Mouse (Mus musculus) embryonic facial prominence, embryonic 14.5 days (tissue): ENCODE measurements around the gene Gm10354. TPM values are rescaled to one million over a fixed set of nuclear protein-coding genes. Genes with fewer than 3 reads are reported as not detected.
"Not testable (repeated sequence)": the region's sequence is repeated elsewhere in the genome, so short reads cannot be mapped to it uniquely, and the experiment has no call there.

ENCODE experiments used
- ATAC-seq: fragments of 200-750 bp; cut with Nextera tagmentation; 2 replicates; pipeline ENCODE4 v1.8.0; 2017; ENCODE audit warnings: low read depth, moderate number of reproducible peaks, moderate TSS enrichment
- DNase-seq: peaks from one replicate; pipeline ENCODE4 v3.0.0-alpha.2; 2015; ENCODE audit warnings: low spot score
- H3K27ac ChIP-seq: fragments of 300-500 bp; sonication (generic); replicated peaks from 2 replicates; pipeline ENCODE4 v1.5.1; 2014; ENCODE audit warnings: low read depth, mild to moderate bottlenecking, low read length, moderate library complexity
- H3K27me3 ChIP-seq: fragments of 300-500 bp; sonication (generic); replicated peaks from 2 replicates; pipeline ENCODE4 v1.6.1; 2014; ENCODE audit warnings: low read length; ENCODE audit not compliant: control insufficient read depth, insufficient read depth
- H3K36me3 ChIP-seq: fragments of 300-500 bp; sonication (generic); 2 replicates; pipeline ENCODE4 v1.6.1; 2014; ENCODE audit warnings: low read length, mixed read lengths; ENCODE audit not compliant: control insufficient read depth, insufficient read depth
- H3K4me1 ChIP-seq: fragments of 300-500 bp; sonication (generic); 2 replicates; pipeline ENCODE4 v1.6.1; 2014; ENCODE audit warnings: antibody characterized with exemption, low read length; ENCODE audit not compliant: control insufficient read depth, insufficient read depth
- H3K4me2 ChIP-seq: fragments of 300-500 bp; sonication (generic); 2 replicates; pipeline ENCODE4 v1.6.1; 2014; ENCODE audit warnings: low read depth, mild to moderate bottlenecking, low read length, moderate library complexity, mixed read lengths
- H3K4me3 ChIP-seq: fragments of 300-500 bp; sonication (generic); 2 replicates; pipeline ENCODE4 v1.5.1; 2014; ENCODE audit warnings: low read depth, mild to moderate bottlenecking, low read length
- H3K9ac ChIP-seq: fragments of 300-500 bp; sonication (generic); 2 replicates; pipeline ENCODE4 v1.6.1; 2014; ENCODE audit warnings: low read depth, mild to moderate bottlenecking, low read length, moderate library complexity, mixed read lengths
- H3K9me3 ChIP-seq: fragments of 300-500 bp; sonication (generic); 2 replicates; pipeline ENCODE4 v1.6.1; 2016; ENCODE audit warnings: low read length; ENCODE audit not compliant: control insufficient read depth
- WGBS: fragments of 180-500 bp; shearing (Covaris S2); extraction: QIAGEN DNeasy Blood & Tissue Kit; methylation state at CpG from one replicate; pipeline ENCODE4 v1.1.7; 2014; 5-methylcytosine and 5-hydroxymethylcytosine counted together
- polyA plus RNA-seq: library from polyadenylated mRNA; unstranded; fragments of >200 nt; fragmentation: Nextera tagmentation; extraction: Ambion mirVana; gene quantifications from 2 replicates; pipeline ENCODE4 v1.2.1, GENCODE M21; 2014

Gene Gm10354
- not detected in 2 replicates for polyA plus RNA-seq

- H3K27ac ChIP-seq, H3K4me3 ChIP-seq, DNase-seq, H3K4me2 ChIP-seq, H3K36me3 ChIP-seq, H3K4me1 ChIP-seq, H3K9ac ChIP-seq, H3K9me3 ChIP-seq, ATAC-seq, H3K27me3 ChIP-seq: not testable (repeated sequence)
- no CpG with 5 or more reads among the region's 1 CpGs for WGBS
Measured at GRCm38 (mm10) chr5:14978835-14979234, at the start of gene Gm10354. Gene Gm10354, minus strand, starts transcription at chr5:14978935.

GRCm38 (mm10) chr5:15024316-15024715 is 45.6 kb upstream of the Gm10354 start:
- not testable (repeated sequence) for ATAC-seq, H3K4me1 ChIP-seq, H3K36me3 ChIP-seq, H3K9ac ChIP-seq, H3K4me2 ChIP-seq, DNase-seq, H3K4me3 ChIP-seq, H3K27me3 ChIP-seq, H3K27ac ChIP-seq
- WGBS, result 88% methylated on average over 1 of the region's 1 CpGs
- peaks cover 32% of the 10 kb centered on the region for H3K9me3 ChIP-seq

DNA sequence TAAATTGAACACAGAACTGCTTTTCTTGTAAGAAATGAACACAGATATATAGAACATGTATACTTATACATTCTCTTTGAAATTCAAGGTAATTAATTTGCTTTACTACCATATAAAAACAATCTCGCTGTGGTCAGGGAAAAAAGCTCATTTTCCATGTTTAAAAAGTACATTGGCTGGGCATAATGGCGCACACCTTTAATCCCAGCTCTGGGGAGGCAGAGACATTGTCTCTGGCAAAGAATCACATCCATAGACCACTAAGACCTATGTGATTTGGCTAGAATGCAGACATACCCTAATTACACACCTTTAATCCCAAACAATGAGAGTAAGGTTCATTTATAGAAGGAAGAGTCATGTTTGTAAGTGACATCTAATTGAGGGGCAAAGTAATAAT is 41.3 kb upstream of the Gm10354 start:
- not testable (repeated sequence) for H3K36me3 ChIP-seq, H3K4me1 ChIP-seq, H3K9ac ChIP-seq, ATAC-seq, H3K27me3 ChIP-seq, H3K4me2 ChIP-seq, DNase-seq, H3K4me3 ChIP-seq, H3K27ac ChIP-seq
- 62% methylated on average over 2 of the region's 2 CpGs for WGBS
- peaks cover 25% of the 10 kb centered on the region for H3K9me3 ChIP-seq

DNA sequence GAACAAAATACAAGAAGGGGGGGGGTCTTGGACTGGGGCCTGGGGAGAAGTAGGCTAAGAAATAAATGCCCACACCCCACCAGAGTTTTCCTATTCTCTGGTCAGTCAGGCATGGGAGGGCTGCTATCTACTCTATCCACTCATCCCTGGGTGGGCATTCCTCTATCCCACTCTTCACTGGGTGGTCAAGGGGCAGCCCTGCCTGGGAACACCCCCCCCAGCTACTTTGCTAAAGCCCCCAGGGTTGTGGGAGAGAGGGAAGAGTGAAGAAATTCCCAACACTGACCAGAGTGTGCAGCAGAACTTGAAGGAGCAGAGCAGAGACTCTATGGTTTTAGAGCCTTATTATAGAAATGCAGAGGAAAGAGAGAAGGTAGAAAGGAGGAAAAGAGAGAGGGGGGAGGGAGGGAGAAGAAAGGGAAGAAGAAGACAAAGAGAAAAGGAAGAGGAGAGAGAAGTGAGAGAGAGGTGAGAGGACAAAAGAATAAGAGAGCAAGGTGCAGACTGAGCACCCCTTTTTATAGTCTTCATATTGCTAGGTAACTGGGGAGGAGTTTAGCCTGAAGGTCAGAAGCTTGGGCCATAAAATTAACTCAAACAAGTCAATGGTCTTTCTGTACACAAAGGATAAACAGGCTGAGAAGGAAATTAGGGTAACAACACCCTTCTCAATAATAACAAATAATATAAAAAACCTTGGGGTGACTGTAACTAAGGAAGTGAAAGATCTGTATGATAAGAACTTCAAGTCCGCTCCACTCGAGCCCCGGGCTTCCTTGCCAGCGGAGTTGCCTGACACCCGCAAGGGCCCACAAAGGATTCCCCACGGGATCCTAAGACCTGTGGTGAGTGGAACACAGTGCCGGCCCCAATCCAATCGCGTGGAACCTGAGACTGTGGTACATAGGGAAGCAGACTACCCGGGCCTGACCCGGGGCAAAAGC is 32.2 kb upstream of the Gm10354 start:
- 83% methylated on average over 11 of the region's 11 CpGs for WGBS
- not testable (repeated sequence) for H3K4me1 ChIP-seq, H3K4me3 ChIP-seq, H3K9ac ChIP-seq, DNase-seq, H3K27ac ChIP-seq, H3K9me3 ChIP-seq, H3K4me2 ChIP-seq, H3K36me3 ChIP-seq, ATAC-seq, H3K27me3 ChIP-seq

DNA sequence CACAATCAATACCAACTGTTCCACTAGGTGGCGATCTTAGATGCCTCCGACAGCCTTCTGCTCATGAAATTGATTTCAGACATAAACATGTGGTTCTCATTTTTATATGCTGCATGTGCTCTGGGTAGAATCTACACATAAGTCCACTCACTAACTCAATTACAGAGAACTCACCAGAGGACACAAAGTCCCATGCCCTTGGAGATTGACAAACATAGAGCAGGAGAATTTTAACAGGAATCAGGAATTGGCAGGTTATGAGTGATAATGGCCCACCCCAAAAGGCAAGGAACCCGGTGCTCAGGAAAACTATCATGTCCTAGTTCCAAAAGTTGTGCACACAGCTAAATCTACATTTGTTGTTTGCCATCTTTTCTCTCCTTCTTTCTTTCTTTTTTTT is 28.2 kb upstream of the Gm10354 start:
- not testable (repeated sequence) for H3K4me1 ChIP-seq, DNase-seq, H3K4me2 ChIP-seq, ATAC-seq, H3K4me3 ChIP-seq, H3K27ac ChIP-seq, H3K27me3 ChIP-seq, H3K9ac ChIP-seq, H3K36me3 ChIP-seq
- H3K9me3 ChIP-seq, result peaks cover 17% of the 10 kb centered on the region; the same call in 1 of the 2 replicates
- 49% methylated on average over 3 of the region's 3 CpGs for WGBS

DNA sequence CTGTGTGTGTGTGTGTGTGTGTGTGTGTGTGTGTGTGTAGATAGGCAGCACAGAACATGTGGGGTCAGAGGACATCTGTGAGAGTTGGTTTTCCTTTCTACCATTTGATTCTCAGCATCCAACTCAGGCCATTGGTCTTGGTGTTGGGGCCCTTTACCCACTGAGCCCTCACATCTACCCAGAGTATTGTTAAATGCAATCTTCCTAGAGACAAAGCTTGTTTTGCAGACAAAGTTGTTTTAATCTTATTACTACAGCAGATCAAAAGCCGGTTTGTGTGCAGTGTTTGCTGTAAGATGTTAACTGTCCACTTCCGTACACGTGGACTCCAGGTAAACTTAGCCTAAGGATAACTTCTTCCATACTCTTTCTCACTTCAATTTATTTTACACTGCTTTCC is 27.6 kb upstream of the Gm10354 start:
- not testable (repeated sequence) for ATAC-seq, H3K9ac ChIP-seq, H3K4me2 ChIP-seq, H3K4me3 ChIP-seq, H3K36me3 ChIP-seq, H3K27ac ChIP-seq, H3K27me3 ChIP-seq, DNase-seq, H3K4me1 ChIP-seq
- H3K9me3 ChIP-seq, result peaks cover 17% of the 10 kb centered on the region; the same call in 1 of the 2 replicates
- 63% methylated on average over 3 of the region's 3 CpGs for WGBS

- H3K9me3 ChIP-seq, result peaks cover 14% of the 10 kb centered on the region; the same call in 1 of the 2 replicates
- not testable (repeated sequence) for H3K27me3 ChIP-seq, H3K4me2 ChIP-seq, H3K9ac ChIP-seq, H3K4me1 ChIP-seq, DNase-seq, H3K4me3 ChIP-seq, H3K27ac ChIP-seq, H3K36me3 ChIP-seq
- peak; percentile 27; the same call in 1 of the 2 replicates for ATAC-seq
- WGBS, result 76% methylated on average over 2 of the region's 4 CpGs
Measured at GRCm38 (mm10) chr5:15005584-15005983, 26.8 kb upstream of the Gm10354 start.

- peaks cover 19% of the 10 kb centered on the region for H3K9me3 ChIP-seq
- not testable (repeated sequence) for H3K4me1 ChIP-seq, H3K9ac ChIP-seq, H3K36me3 ChIP-seq, H3K4me3 ChIP-seq, H3K27me3 ChIP-seq, DNase-seq, H3K27ac ChIP-seq, H3K4me2 ChIP-seq
- 68% methylated on average over 5 of the region's 5 CpGs for WGBS
- ATAC-seq, result peak; percentile 85
Measured at GRCm38 (mm10) chr5:15004569-15005562, 26.1 kb upstream of the Gm10354 start.
